Mouse (Mus musculus) megakaryocyte progenitor cell, adult 5-6 weeks (primary cell): Measurements from ENCODE around the gene AB124611. TPM values are rescaled to one million over a fixed set of nuclear protein-coding genes. Genes with fewer than 3 reads are reported as not detected.
"Not testable (repeated sequence)": the region's sequence is repeated elsewhere in the genome, so short reads cannot be mapped to it uniquely, and the experiment has no call there.

Experiments
- ATAC-seq: replicated peaks from 2 replicates; pipeline ENCODE4 v1.8.0; 2016; ENCODE audit warnings: mild to moderate bottlenecking, moderate TSS enrichment, inconsistent platforms; ENCODE audit not compliant: poor library complexity
- total RNA-seq, 2 experiments: library from RNA; stranded (forward) in 1 of 2; stranded (reverse) in 1 of 2; fragments of 157-497, 149-512 nt in 1 of 2; fragments of 200-1000 nt in 1 of 2; gene quantifications; 2 replicates each; pipeline versions ENCODE4 v1.2.3 to v1.2.4; 2015 to 2017

Gene AB124611
- total RNA-seq, 2 experiments from 2014 or later = 17.9 to 45.9 TPM

DNA sequence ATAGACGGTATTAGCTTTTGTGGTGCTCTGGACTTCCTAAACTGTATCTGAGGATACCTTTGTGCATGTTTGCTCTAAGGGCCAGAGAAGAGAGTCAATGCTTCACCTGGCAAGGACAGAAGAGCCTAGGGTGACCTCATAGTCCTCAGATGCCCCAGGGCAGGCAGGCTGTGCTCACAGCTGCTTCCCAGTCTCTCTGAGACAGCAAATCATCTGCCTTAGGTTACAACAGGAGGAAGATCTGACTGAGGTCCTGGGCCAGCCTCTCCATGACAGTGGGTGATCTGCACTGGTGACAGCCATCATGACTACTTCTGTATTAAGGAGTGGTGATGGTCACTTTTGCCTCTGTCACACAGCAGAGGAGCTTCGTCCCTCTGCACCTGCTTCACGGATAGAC, 33.2 kb downstream of the AB124611 start:
- no peak for ATAC-seq

DNA sequence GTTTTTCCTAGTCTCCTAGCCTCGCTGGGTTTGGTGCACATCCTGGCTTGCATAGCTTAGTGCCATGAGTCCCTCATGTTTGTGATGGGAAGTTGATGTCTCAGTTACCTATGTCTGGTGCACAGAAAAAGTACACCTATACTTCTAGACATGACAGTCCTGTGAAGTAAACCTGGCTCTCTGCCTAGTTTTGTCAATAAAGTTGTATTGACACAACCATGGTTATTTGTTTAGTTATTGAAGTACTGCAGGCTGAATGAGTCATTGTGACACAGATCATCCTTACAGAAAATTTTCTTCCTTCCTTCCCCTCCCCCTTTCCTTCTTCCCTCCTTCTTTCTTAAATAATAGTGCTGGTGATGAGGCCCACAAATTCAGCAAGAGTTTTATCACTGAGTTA, 38.4 kb downstream of the AB124611 start:
- ATAC-seq = no peak

DNA sequence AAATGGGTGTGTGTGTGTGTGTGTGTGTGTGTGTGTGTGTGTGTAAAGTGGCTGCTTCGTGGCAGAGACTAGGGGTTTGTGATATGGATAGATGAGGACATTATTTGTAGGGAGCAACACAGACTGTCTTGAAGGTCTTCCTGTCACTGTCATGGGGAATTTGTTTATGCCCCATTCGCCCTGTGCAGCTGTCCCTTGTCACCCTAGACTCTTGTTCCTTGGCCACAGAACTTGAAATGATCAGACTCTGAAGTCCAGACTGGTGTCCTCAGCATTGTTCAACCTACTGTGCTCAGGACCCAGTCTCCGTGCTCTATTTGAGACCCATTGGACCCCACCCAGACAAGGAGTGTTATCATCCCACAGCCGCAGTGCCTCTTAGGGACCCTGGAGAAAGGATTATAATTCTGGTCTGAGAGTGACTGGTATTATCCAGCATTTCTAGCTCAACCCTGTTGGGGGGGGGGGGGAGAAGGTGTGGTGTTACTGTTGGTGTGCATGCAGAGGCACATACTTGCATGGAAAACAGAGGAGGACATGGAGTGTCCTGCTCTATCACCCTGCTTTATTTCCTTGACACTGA, 39.1 kb downstream of the AB124611 start:
- 0 out of 2 replicates have a peak, but pooled peaks have one; percentile 23 for ATAC-seq

DNA sequence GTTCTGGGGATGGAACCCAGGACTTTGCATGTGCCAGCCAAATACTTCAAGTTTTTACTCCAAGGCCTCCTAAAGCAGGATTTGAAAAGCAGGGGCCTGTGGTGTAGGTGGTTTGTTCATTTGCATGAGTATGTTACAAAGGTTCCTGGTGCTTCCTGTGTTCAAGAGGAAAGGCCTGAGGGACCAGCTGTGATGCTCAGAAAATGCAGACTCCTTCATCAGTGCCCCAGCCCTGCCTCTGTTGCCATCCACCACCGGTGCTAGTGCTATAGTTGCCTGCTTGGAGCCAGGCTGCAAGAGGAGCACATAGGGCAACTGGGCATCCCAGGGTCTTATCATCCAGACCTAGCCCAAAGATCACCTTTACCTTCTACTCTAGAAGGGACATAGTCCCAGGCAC, 40.6 kb downstream of the AB124611 start:
- ATAC-seq = no peak

DNA sequence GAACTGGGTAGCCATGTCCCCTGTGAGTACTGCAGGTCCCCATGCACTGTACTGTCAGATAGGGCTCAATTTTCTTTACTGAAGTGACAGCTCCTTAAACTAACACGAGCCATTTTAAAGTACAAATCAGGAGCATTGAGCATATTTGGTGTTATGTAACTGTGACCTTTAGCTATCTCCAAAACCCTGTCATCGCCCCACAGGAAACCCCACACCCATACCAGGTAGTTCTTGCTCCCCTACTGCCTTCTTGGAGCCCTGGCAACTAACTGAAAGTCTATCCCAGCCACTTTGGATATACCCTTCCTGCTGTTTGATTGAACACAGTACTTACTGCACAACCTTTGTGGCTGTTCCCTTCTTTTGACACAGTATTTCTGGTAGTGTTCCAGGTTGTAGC, 41.1 kb downstream of the AB124611 start:
- no peak for ATAC-seq

DNA sequence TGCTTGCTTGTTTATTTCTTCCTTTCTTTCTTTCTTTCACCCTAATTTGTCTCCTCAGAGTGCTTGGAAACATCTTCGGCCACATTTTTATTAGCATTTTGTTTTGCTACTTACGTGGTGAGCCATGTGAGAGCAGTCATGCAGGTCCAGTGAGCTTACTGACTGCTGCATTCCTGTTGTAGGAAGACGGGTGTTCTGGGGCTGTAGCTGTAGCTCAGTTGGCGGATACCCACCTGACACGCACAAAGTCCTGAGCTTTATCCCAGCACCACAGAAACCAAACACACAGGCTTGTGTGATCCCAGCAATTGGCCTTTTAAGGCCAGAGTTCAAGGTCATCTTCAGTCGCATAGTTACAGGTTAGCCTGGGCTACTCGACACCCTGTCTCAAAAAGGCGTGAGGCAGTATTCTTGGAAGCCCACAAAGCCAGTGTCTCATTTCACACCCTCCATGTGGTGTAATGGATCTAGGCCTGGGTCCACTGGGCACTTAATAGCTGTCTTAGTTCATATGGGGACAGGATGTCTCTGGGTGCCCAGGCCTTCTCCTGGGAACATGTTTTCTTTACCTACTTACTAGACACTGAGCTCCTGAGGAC, 42.8 kb downstream of the AB124611 start:
- ATAC-seq = no peak

DNA sequence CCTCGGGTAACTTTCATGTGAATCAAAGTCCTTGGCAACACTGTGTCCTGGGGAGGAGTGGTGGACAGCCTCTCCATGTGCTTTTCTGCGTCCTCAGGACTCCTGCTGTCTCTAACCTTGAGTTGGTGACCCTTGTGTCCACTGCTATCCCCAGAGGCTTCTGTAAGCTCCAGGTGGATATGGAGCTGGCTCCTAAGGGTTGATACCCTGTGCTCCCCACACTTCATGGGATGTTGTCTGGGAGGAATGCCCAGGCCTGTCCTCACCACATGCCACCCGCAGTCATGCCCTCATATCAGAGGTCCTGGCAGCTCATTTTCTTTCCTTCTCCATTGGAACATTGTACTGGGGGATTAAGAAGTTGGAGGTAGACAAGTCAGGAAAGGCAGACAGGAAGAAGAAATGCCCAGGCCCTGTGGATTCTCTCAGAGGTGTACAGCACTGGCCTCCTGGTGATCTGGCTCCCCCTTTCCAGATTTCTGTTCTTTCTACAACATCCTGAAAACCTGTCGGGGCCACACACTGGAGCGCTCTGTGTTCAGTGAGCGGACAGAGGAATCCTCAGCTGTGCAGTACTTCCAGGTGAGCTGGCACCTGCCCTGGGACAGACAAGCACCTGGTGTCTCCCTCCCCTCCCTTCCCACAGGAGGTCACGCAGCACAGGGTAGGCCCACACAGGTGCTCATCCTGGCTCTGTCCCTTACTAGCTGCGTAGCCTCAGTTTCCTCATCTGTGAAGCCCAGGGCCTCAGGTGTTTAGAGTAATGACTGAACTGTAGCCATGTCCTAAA, 48.2 kb downstream of the AB124611 start:
- ATAC-seq = no peak

DNA sequence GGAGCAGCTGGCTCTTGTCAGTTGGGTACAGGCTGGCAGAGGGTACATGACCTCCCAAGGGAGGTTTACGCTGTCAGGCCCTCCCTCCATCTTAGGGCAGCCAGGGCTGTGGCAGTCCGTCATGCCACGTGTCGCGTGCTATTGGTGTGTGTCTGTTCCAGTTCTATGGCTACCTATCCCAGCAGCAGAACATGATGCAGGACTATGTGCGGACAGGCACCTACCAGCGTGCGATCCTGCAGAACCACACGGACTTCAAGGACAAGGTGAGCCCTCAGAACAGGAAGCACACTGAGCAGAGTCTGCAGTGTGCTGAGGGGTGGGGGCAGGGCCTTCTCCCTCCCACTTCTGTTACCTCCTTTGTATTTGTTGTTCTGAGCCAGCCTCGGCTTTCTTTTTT, 49.3 kb downstream of the AB124611 start:
- no peak for ATAC-seq

DNA sequence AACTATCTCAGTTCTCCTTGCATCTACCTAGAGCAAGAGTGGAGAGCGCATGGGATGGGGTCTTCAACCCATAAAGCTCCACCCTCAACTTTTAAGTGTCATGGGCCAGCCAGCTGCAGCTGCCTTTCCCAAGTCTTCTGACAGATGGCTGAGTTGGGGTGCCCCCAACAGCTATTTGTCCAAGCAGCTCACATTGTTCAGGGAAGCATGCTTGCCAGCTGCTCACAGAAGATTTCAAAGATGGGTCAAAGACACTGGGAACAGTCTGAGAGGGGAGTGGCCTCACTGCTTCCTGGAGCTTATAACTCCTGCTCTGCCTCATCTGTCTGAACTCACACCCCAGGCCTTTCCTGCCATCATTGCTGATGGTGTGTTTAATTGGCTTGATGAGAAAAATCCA, 50.3 kb downstream of the AB124611 start:
- no peak for ATAC-seq

DNA sequence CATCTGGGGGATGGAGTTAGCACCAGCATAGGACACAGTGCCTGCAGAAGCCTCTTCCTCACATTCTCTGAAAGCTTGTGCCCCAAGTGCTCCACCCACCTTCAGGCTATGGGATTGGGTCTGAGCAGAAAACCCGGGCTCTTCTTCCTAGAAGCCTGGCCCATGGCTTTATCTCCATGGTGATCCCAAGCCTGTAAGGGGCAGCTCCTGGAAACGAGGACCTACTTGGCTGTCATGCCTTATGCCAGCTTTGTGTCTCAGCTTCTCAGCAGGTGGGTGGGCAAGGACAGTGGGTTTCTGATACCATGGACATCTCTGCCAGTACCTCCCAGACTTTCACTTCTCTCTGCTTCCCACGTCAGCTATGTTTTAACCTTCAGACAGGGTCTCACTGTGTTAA, 52.2 kb downstream of the AB124611 start:
- no peak for ATAC-seq

DNA sequence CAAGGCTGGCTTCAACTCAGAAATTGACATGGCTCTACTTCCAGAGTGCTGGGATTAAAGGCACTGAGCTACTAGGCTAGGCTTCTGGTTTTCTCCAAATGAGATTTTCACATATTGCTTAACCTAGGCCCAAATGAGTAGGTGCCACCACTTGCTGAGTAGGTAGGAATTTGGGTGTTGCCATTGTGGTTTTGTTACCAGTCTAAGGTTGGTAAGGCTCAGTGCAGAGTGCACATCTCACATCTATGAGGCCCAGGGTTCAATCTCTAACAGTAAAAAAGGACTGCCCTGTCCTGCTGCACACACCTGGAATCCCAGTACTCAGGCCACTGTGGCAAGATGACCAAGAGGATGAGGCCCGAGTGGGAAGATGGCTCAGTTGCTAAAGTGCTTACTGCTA, 59.4 kb downstream of the AB124611 start:
- no peak for ATAC-seq

DNA sequence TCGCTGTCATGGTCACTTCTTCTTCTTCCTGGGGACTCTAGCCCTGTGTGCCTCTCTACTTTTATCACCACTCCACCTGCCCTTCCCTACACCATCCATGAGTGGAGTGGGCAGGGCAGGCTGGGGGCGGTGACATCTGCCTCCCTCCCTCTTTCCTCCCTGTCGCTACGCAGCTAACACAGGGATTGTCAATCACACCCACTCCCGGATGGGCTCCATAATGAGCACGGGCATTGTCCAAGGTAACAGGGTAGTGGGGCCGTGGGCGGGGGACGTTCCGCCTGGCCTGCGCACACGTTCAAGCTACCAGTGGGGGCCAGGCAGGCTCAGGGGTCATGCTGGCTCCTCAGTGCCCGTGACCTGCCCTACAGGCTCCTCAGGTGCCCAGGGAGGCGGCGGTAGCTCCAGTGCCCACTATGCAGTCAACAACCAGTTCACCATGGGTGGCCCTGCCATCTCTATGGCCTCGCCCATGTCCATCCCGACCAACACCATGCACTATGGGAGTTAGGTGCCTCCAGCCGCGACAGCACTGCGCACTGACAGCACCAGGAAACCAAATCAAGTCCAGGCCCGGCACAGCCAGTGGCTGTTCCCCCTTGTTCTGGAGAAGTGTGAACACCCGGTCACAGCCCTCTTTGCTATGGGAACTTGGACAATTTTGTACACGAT, 61.8 kb downstream of the AB124611 start:
- ATAC-seq = no peak

DNA sequence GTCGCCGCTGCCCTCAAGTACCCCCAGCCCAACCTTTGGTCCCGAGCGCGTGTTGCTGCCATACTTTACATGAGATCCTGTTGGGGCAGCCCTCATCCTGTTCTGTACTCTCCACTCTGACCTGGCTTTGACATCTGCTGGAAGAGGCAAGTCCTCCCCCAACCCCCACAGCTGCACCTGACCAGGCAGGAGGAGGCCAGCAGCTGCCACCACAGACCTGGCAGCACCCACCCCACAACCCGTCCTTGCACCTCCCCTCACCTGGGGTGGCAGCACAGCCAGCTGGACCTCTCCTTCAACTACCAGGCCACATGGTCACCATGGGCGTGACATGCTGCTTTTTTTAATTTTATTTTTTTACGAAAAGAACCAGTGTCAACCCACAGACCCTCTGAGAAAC, 62.4 kb downstream of the AB124611 start:
- ATAC-seq = no peak

DNA sequence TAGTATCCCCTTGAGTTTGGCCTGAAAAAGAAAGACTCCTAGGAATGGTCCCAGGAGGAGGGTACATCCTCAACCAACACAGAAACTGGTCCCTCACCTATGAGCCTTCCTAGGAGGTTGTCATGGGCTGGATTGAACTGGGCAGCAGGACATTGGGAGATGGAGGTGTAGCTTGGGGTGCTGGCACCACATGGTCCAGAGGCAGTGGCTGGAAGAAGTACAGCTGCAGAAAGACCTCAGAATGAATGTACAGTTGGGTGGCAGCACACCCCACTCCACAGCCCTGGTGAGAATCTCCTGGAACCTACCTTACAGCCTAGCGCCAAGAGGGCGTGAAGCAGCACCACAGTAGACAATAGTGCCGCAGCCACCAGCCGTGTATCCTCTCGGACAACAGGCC, 63.6 kb downstream of the AB124611 start:
- no peak for ATAC-seq

DNA sequence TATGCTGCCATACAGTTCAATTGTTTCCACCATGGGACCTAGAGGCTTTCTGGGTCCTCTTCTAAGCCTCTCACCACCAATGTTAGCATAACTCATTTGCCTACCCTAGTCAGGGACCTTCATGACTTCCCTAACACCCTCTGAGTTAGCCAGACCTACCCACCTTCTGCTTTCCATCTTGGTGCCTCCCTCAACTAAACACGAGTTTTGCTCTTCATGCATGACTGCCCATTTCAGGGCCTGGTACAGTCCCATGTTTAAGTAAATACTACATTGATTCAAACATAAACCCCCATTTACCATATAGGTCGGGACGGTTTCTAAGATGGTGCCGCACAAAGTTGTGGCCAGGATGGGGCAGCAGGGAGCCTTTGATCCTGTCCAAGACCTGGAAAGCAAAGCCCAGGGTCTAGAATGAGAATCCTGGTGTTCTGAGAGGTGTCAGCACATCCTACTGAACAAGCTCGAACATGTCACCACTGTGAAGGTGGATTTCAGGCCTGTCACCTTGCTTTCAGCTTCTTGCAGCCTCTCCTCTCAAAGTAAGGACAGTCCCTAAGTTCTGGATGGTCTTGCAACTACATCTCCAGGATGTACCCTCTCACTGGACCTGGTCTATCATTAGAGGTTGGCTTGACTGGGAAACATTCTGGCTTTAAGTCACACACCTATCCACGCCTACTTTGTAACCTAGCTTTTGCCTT, 65.3 kb downstream of the AB124611 start:
- ATAC-seq = no peak

DNA sequence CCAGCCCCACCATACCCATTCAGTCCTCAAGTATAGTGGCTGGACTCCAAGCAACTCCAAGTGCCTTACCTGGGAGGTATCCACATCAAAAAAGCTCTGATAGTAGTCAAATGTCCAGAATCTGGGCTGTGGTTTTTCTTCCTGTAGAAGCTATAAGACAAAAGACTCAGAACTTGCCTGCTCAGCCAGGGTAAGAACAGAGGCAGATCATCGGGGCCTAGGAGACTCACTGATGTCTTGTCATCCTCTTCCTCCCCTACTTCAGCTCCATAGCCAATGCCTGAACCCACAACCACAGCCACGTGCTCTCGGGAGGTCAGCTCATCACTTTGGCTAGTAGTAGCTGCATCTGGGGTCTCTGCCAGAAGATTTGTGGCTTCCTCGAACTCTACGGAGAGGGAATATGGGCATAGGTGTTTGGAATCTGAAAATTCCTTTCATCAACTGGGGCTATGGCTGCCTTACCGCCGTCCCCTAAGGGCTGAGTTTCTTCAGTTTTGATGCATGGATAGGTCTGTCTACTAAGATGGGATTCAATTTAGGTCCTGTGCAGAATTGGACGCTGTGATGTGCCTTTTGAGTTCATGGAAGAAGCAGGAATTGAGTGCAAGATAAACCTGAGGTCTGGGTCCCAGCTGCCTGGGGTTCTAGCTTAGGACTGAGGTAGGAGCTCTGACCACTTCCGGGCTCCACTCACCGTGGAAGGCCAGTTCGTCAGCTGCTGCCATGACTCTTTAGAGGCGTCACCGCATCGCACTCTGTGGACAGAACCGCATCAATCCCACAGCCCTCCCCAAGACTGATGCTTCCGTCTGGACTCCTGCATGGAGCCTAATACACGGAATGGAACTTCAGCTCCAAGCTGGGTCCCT, 66.1 kb downstream of the AB124611 start:
- peak; percentile 44 for ATAC-seq

DNA sequence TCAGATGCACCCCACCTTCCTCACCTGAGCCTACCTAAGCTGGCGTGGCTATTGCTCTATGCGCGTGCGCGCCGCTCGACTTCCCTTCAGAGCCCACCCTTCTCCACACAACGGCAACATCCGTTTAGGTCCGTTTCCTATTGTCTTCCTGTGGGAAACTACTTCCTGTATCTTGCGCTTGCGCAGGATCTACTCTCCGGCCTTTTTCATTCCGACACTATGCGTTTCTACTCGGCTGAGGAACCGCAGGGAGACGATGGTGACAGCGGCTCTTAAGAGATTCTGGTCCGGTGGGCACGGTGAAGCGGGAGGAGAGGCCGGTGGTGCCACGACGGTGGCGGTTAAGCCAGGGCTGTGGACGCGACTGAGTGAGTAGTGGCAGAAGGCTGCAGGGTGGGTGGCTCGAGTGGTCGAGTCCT, 66.7 kb downstream of the AB124611 start, which contains the start of the genes Timm29 and Yipf2:
Timm29 (plus strand) TSS at position 20 of the 419 bp plus-strand sequence.
Yipf2 (minus strand) TSS at position 126 of the 419 bp plus-strand sequence.
- peak; percentile 88 for ATAC-seq

DNA sequence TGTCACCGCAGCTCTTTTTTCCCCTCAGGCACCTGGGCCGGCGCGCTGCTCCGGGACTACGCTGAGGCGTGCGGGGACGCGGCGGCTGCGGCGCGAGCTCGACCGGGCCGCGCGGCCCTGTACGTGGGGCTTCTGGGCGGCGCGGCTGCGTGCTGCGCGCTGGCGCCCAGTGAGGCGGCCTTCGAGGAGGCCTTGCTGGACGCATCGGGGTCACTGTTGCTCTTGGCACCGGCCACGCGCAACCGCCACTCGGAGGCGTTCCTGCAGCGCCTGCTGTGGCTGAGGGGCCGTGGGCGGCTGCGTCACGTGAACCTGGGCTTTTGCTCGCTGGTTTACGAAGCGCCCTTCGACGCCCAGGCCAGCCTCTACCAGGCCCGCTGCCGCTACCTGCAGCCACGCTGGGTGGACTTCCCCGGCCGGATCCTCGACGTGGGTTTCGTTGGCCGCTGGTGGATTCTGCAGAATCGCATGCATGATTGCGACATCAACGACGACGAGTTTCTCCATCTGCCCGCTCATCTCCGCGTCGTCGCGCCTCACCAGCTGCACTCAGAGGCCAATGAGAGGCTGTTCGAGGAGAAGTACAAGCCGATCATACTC, 67.2 kb downstream of the AB124611 start:
- peak; percentile 36 for ATAC-seq

DNA sequence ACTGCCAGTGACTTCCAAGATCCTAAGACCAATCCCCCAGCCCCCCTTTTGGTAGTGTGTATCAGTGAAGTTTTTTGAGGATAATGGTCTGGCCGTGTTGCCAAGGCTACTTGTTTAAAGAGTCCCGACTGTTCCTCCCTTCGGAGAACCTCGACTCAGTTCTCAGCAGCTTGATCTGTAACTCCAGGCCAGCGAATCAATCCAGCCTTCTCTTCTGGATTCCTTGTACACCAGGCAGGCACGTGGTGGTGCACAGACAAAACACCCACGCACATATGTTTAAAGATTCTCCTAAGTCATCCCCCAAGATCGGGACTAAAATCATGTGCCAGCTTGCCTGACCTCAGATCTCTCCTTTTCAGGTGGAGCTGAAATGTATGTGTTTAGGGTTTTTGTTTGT, 68.4 kb downstream of the AB124611 start:
- ATAC-seq = not testable (repeated sequence)

DNA sequence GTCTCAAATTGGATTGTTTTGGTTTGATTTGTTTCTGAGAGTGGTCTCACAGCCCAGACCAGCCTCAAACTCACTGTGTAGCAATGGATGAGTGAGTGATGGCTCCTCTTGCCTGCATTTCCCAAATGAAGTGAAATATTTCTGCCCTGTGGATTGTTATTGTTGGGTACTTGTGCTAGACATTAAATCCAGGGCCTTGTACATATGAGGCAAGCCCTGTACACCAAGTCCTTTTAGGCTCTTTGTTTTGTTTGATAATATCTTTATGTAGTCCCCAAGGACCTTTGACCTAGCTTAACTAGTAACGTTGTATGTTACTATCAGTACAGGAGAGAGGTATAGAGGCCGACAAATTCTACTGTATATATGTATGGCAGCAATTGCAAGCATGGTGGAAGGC, 68.9 kb downstream of the AB124611 start:
- no peak for ATAC-seq
